Mouse (Mus musculus): ENCODE results near the gene Znfx1. TPM values are rescaled to one million over a fixed set of nuclear protein-coding genes. Genes with fewer than 3 reads are reported as not detected.

Gene Znfx1
- 46.0 and 46.9 TPM in 2 replicates for polyA plus RNA-seq (2012; rRNA removed)

- Histone ChIP-seq H3K27ac (ENCODE audit: control insufficient read depth, insufficient read depth, low read length) (peak within 1 kb of the TSS; percentile 16; the same call in 1 of the 2 replicates), H3K36me3 (ENCODE audit: control insufficient read depth, insufficient read depth, low read length) (peaks cover 18% of the 10 kb centered on the region), H3K4me3 (ENCODE audit: control insufficient read depth, insufficient read depth, low read length) (peak within 1 kb of the TSS; percentile 91), H3K27me3 (ENCODE audit: control insufficient read depth, insufficient read depth, low read length) (no peaks in the 10 kb centered on the region), H3K4me1 (replicated peaks; ENCODE audit: control insufficient read depth, insufficient read depth, low read length) (peaks cover 23% of the 10 kb centered on the region)
- WGBS = under 1% methylated on average over 57 of the region's 57 CpGs
- TF ChIP-seq CTCF (IDR thresholded peaks at IDR 0.05; ENCODE audit: borderline replicate concordance, control insufficient read depth, extremely low read depth, insufficient read depth, low read length, poor library complexity) (no peak), POLR2A (IDR thresholded peaks at IDR 0.05; ENCODE audit: control insufficient read depth, extremely low read depth, insufficient read depth, low read length, poor library complexity) (peak; percentile 99)
- DNase-seq = peak; percentile 95
Measured at GRCm38 (mm10) chr2:167062965-167063880, at the start of gene Znfx1. Gene Znfx1, minus strand, starts transcription at chr2:167063015.

- 80% methylated on average over 7 of the region's 7 CpGs for WGBS
- H3K4me1 ChIP-seq (replicated peaks; ENCODE audit: control insufficient read depth, insufficient read depth, low read length) = no peaks in the 10 kb centered on the region
- H3K27ac ChIP-seq (ENCODE audit: control insufficient read depth, insufficient read depth, low read length) = no peak overlapping the region
- no peak for DNase-seq
- H3K36me3 ChIP-seq (ENCODE audit: control insufficient read depth, insufficient read depth, low read length) = no peaks in the 10 kb centered on the region
- no peaks in the 10 kb centered on the region for H3K27me3 ChIP-seq (ENCODE audit: control insufficient read depth, insufficient read depth, low read length)
- H3K4me3 ChIP-seq (ENCODE audit: control insufficient read depth, insufficient read depth, low read length) = no peak overlapping the region
- TF ChIP-seq CTCF (IDR thresholded peaks at IDR 0.05; ENCODE audit: borderline replicate concordance, control insufficient read depth, extremely low read depth, insufficient read depth, low read length, poor library complexity) (no peak), POLR2A (IDR thresholded peaks at IDR 0.05; ENCODE audit: control insufficient read depth, extremely low read depth, insufficient read depth, low read length, poor library complexity) (no peak)
Measured at GRCm38 (mm10) chr2:167112259-167112658, 49.4 kb upstream of the Znfx1 start.

- Histone ChIP-seq H3K36me3 (ENCODE audit: control insufficient read depth, insufficient read depth, low read length) (no peaks in the 10 kb centered on the region), H3K27me3 (ENCODE audit: control insufficient read depth, insufficient read depth, low read length) (no peaks in the 10 kb centered on the region), H3K27ac (ENCODE audit: control insufficient read depth, insufficient read depth, low read length) (no peak overlapping the region), H3K4me3 (ENCODE audit: control insufficient read depth, insufficient read depth, low read length) (no peak overlapping the region), H3K4me1 (replicated peaks; ENCODE audit: control insufficient read depth, insufficient read depth, low read length) (no peaks in the 10 kb centered on the region)
- no peak for DNase-seq
- TF ChIP-seq POLR2A (IDR thresholded peaks at IDR 0.05; ENCODE audit: control insufficient read depth, extremely low read depth, insufficient read depth, low read length, poor library complexity) = no peak
- TF ChIP-seq CTCF (IDR thresholded peaks at IDR 0.05; ENCODE audit: borderline replicate concordance, control insufficient read depth, extremely low read depth, insufficient read depth, low read length, poor library complexity) = no peak
- 93% methylated on average over 8 of the region's 8 CpGs for WGBS
Measured at GRCm38 (mm10) chr2:167109506-167109905, 46.7 kb upstream of the Znfx1 start.

GRCm38 (mm10) chr2:167103546-167103945 lies 40.7 kb upstream of the Znfx1 start:
- TF ChIP-seq CTCF (IDR thresholded peaks at IDR 0.05; ENCODE audit: borderline replicate concordance, control insufficient read depth, extremely low read depth, insufficient read depth, low read length, poor library complexity) (no peak), POLR2A (IDR thresholded peaks at IDR 0.05; ENCODE audit: control insufficient read depth, extremely low read depth, insufficient read depth, low read length, poor library complexity) (no peak)
- Histone ChIP-seq H3K27ac (ENCODE audit: control insufficient read depth, insufficient read depth, low read length) (no peak overlapping the region), H3K27me3 (ENCODE audit: control insufficient read depth, insufficient read depth, low read length) (no peaks in the 10 kb centered on the region), H3K4me3 (ENCODE audit: control insufficient read depth, insufficient read depth, low read length) (no peak overlapping the region), H3K4me1 (replicated peaks; ENCODE audit: control insufficient read depth, insufficient read depth, low read length) (peaks cover 7% of the 10 kb centered on the region), H3K36me3 (ENCODE audit: control insufficient read depth, insufficient read depth, low read length) (no peaks in the 10 kb centered on the region)
- WGBS = 96% methylated on average over 7 of the region's 7 CpGs
- no peak for DNase-seq

GRCm38 (mm10) chr2:167101743-167102441 lies 39.1 kb upstream of the Znfx1 start:
- no peaks in the 10 kb centered on the region for H3K27me3 ChIP-seq (ENCODE audit: control insufficient read depth, insufficient read depth, low read length)
- 6% methylated on average over 17 of the region's 17 CpGs for WGBS
- peak; percentile 84 for DNase-seq
- H3K27ac ChIP-seq (ENCODE audit: control insufficient read depth, insufficient read depth, low read length) = peak overlapping the region; percentile 26; the same call in 1 of the 2 replicates
- H3K4me3 ChIP-seq (ENCODE audit: control insufficient read depth, insufficient read depth, low read length) = peak overlapping the region; percentile 42
- H3K4me1 ChIP-seq (replicated peaks; ENCODE audit: control insufficient read depth, insufficient read depth, low read length) = peaks cover 7% of the 10 kb centered on the region
- no peaks in the 10 kb centered on the region for H3K36me3 ChIP-seq (ENCODE audit: control insufficient read depth, insufficient read depth, low read length)
- TF ChIP-seq POLR2A (IDR thresholded peaks at IDR 0.05; ENCODE audit: control insufficient read depth, extremely low read depth, insufficient read depth, low read length, poor library complexity) (no peak), CTCF (IDR thresholded peaks at IDR 0.05; ENCODE audit: borderline replicate concordance, control insufficient read depth, extremely low read depth, insufficient read depth, low read length, poor library complexity) (no peak)

- no peak for DNase-seq
- Histone ChIP-seq H3K36me3 (ENCODE audit: control insufficient read depth, insufficient read depth, low read length) (no peaks in the 10 kb centered on the region), H3K4me3 (ENCODE audit: control insufficient read depth, insufficient read depth, low read length) (no peak overlapping the region), H3K4me1 (replicated peaks; ENCODE audit: control insufficient read depth, insufficient read depth, low read length) (no peaks in the 10 kb centered on the region), H3K27me3 (ENCODE audit: control insufficient read depth, insufficient read depth, low read length) (no peaks in the 10 kb centered on the region), H3K27ac (ENCODE audit: control insufficient read depth, insufficient read depth, low read length) (no peak overlapping the region)
- no peak for TF ChIP-seq POLR2A (IDR thresholded peaks at IDR 0.05; ENCODE audit: control insufficient read depth, extremely low read depth, insufficient read depth, low read length, poor library complexity)
- TF ChIP-seq CTCF (IDR thresholded peaks at IDR 0.05; ENCODE audit: borderline replicate concordance, control insufficient read depth, extremely low read depth, insufficient read depth, low read length, poor library complexity) = no peak
- 80% methylated on average over 4 of the region's 4 CpGs for WGBS
Measured at GRCm38 (mm10) chr2:167094688-167095087, 31.9 kb upstream of the Znfx1 start.

Measured in thymus, adult 2 months (tissue).